Mouse (Mus musculus) embryonic facial prominence, embryonic 12.5 days (tissue): ENCODE data around the gene Lcn11. TPM values are rescaled to one million over a fixed set of nuclear protein-coding genes. Genes with fewer than 3 reads are reported as not detected.

ENCODE experiments used
- polyA plus RNA-seq: library from polyadenylated mRNA; unstranded; fragments of >200 nt; fragmentation: Nextera tagmentation; extraction: Ambion mirVana; gene quantifications from 2 replicates; pipeline ENCODE4 v1.2.1, GENCODE M21; 2016

The Lcn11 gene
- polyA plus RNA-seq, 1 experiment from 2014 or later = not detected

Other genes starting within 250 kb of the Lcn11 start
- 37.7 and 37.8 TPM in 2 replicates for gene Traf2, start 230.1 kb upstream of the Lcn11 start, polyA plus RNA-seq
- 310 and 331 TPM in 2 replicates for gene Edf1, start 219.2 kb upstream of the Lcn11 start, polyA plus RNA-seq
- gene Mamdc4, start 202.2 kb upstream of the Lcn11 start, polyA plus RNA-seq = 4.2 and 10.1 TPM in 2 replicates
- 156 and 177 TPM in 2 replicates for gene Phpt1, start 201.8 kb upstream of the Lcn11 start, polyA plus RNA-seq
- gene Ajm1, start 195.3 kb upstream of the Lcn11 start, polyA plus RNA-seq = 0.20 and 0.24 TPM in 2 replicates
- gene Rabl6, start 168.5 kb upstream of the Lcn11 start, polyA plus RNA-seq = 79.0 and 84.9 TPM in 2 replicates
- 0.19 TPM in 2 replicates for gene Ccdc183, start 159.3 kb upstream of the Lcn11 start, polyA plus RNA-seq
- gene Tmem141, start 155.0 kb upstream of the Lcn11 start, polyA plus RNA-seq = 21.1 and 24.6 TPM in 2 replicates
- gene Fcna, start 149.0 kb upstream of the Lcn11 start, polyA plus RNA-seq = 0.65 and 0.69 TPM in 2 replicates
- 0.36 and 0.62 TPM in 2 replicates for gene Lcn8, start 123.9 kb upstream of the Lcn11 start, polyA plus RNA-seq
- not detected in 2 replicates for gene Lcn5, start 119.1 kb upstream of the Lcn11 start, polyA plus RNA-seq
- not detected in 2 replicates for gene Lcn6, start 100.2 kb upstream of the Lcn11 start, polyA plus RNA-seq
- gene Lcn10, start 94.3 kb upstream of the Lcn11 start, polyA plus RNA-seq = not detected in 2 replicates
- gene Obp2a, start 77.0 kb upstream of the Lcn11 start, polyA plus RNA-seq = not detected in 2 replicates
- 100 and 106 TPM in 2 replicates for gene Bmyc, start 70.3 kb upstream of the Lcn11 start, polyA plus RNA-seq
- not detected in 2 replicates for gene Obp2b, start 40.0 kb upstream of the Lcn11 start, polyA plus RNA-seq
- gene Lcn3, start 11.4 kb upstream of the Lcn11 start, polyA plus RNA-seq = not detected in 2 replicates
- not detected in 2 replicates for gene Gm13539, start 5.2 kb downstream of the Lcn11 start, polyA plus RNA-seq
- gene Glt6d1, start 38.8 kb downstream of the Lcn11 start, polyA plus RNA-seq = not detected in 2 replicates
- not detected in 2 replicates for gene Lcn9, start 46.1 kb downstream of the Lcn11 start, polyA plus RNA-seq
- gene Sohlh1, start 70.2 kb downstream of the Lcn11 start, polyA plus RNA-seq = not detected in 2 replicates
- 0.67 and 1.6 TPM in 2 replicates for gene Kcnt1, start 86.7 kb downstream of the Lcn11 start, polyA plus RNA-seq
- gene Camsap1, start 206.3 kb downstream of the Lcn11 start, polyA plus RNA-seq = 38.0 and 40.0 TPM in 2 replicates
- gene Ubac1, start 244.7 kb downstream of the Lcn11 start, polyA plus RNA-seq = 106 and 109 TPM in 2 replicates